Mouse (Mus musculus) central nervous system, embryonic 11.5 days (tissue): ENCODE results near the gene Eef1g. TPM values are rescaled to one million over a fixed set of nuclear protein-coding genes. Genes with fewer than 3 reads are reported as not detected.

Source experiments
- polyA plus RNA-seq: library from polyadenylated mRNA; depleted of rRNA; stranded (reverse); fragments of >200 nt; gene quantifications from 2 replicates; pipeline ENCODE4 v1.2.3, GENCODE M21; 2012; rRNA removed

The Eef1g gene
- 547 and 626 TPM in 2 replicates for polyA plus RNA-seq

DNA sequence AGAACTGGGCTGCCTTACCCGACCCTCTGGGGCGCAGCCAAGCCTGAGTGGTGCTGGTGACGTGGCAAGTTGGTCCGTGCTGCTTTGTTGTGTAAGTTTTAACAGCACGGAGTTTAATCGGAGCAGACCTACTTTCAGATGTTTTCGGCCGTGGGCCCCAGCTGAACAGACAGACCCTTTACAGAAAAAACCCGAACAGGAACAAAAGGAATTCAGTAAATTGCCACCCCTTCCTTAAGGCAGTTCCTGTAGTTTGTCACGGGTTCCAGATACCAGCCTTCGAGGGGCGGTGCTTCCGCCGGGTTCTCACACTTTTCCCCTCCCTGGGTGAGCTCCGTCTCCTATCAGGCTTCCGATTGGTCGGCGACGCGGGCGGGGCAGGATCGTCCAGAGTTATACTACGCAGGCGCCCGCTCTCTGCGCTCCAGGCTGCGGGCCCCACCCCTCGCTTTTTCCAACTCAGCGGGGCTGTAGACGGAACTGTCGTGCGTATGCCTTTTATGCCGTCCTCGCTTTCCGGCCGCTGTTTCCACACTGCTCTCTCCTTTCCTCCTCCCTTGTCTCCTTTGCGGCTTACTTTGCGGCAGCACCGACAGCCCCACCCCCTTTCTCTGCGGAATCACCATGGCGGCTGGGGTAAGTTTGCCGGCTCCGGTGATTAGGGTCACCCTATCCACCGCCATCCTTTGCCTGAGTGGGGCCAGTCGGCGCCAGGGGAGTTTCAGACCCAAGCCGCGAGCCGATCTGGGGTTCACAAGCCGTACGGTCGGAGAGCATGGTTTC, at the start of gene Eef1g:
TSS of gene Eef1g (plus strand) at position 452 of the 783 bp plus-strand sequence.

DNA sequence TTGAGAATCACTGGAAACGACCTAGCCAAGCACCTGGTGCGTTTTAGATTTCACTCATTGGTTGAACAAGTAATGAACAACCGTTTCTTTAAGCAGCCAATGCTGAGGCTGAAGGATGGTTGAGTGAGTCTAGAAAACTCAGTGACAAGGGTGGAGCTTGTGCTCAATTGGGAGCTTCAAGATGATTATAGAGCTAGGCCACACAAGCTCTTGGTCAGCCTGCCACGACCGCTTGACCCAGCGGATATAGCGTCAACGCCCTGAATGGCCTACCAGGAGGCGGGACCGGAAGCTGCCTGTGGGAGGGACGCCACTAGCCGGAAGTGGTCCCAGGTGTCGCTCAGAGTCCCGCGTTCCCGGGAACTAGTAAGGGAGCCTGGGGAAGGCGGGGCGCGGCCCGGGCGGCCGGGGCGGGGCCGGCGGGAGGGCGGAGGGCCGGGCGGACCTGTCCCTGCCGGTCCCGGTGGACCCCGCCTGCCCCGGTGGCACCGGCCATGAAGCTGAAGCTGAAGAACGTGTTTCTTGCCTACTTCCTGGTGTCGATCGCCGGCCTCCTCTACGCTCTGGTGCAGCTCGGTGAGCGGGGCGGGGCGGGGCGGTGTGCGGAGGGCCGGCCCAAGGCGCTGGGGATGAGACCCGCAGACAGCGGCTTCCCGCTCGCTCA, 46.6 kb upstream of the Eef1g start, which contains the start of gene B3gat3:
TSS of gene B3gat3 (plus strand) at position 302 of the 664 bp plus-strand sequence.

DNA sequence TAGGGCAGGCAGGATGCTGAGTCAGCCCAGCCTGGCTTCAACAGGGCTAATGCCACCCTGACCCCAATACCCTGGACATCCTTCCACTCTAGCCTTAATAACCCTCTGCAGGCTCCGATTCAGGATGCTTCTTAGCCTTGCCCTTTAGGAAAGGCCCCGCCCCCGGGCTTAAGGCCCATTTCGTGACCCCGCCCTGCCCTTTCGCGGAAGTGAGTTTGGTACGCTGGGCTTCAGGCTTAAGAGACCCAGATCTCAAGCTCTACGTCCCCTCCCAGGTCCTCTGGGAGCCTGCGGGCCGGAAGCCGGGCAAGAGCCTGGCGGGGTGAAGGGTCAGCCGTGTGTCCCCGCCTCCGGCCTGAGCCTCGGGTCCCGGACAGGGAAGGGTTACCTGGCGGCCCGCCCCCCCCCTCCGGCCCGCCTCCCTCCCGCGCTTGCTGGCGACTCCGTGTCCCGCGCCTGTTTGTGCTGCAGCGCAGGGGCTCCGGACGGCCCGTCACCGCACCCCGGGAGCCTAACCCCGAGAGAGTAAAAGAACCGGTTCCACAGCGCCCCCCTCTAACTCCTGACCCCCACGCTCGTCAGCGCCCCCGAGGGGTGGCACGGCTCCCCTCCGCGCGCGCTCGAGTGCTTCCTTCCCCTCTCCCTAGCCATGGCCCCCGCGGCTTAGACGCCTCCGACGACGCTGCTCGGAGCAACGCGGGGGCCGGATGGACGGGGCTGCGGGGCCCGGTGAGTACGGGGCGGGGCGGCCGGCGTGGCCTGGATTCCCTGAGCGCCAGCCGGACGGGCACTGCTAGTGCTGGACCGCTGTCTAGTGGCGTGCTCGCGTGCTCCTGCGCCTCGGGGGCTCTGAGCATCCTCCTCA, 37.4 kb upstream of the Eef1g start, which contains the start of the genes Rom1 and Eml3:
TSS of gene Rom1 (minus strand) at position 133 of the 865 bp plus-strand sequence.
TSS of gene Eml3 (plus strand) at position 329 of the 865 bp plus-strand sequence.

DNA sequence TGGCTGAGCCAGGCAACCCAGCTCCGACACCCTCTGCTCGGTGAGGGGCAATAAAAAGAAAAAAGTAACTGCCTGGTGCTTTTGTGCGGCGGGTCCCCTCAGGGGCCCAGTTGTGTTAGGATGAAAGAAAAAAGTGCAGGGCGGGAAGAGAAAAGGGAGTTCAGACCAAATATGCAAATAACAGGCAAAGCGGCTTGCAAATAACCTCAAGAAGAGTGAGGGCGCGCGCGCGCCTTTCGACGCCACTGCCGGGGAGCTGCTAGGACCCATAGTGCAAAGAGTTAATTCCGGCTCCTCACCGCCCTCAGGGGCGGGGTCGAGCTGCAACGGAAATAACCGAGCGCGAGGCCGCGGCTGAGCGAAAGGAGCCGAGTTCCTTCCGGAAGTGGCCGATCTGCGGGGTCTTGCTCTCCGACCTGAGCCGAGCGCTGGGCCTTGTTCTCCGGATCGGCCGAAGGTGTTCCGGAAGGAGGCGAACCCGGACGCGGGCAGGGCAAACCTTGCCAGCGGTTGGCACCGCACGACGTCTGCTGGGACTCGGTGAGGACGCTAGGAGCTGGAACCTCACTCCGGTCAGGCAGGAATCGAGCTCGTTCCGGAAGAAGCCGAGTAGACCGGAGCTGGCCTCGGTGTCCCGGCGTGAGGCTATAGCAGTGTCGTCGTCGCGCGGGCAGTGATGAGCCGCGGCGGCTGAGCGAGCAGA, 25.2 kb upstream of the Eef1g start, which contains the start of gene Mta2:
TSS of gene Mta2 (plus strand) at position 361 of the 703 bp plus-strand sequence.

DNA sequence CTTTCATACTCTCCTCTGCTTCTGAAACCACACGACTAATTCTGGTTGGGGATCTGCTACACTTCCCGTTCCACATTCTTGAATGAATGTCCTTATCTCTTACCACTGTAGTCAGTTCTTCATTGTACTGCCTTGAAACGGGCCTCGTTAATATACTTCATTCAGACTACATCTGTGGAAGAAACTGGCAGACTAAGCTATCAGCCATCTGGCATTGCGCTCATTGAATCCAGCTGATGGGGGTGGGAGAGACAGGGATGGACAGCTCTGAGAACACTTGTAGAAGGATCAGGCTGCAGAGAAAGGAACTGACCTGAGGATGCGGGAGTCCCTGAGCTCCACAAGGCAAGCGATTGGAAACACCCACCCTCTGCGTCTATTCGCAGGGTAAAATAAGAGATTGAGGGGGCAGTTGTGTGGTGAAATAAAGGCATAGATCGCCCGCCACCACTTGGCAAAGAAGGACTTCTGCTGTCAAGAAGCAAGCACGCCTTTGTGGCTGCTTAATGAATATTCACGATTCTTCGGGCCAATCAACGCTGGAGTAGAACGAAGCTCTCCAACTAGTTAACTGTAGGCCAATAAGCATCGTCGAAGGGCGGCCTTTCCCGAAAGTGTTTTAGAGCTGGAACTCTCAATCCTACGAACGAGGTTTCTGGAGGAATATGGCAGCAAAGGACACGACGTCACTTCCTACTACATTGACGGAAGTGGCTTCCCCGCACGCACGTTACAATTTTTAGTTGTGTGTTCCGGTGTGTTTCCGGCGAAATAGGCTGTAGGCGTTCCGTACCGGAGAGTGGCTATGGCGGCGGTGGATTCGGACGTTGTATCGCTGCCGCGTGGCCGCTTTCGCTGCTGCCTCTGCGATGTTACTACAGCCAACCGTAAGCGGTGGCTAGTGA, 13.5 kb upstream of the Eef1g start, which contains the start of gene Tut1:
TSS of gene Tut1 (plus strand) at position 713 of the 905 bp plus-strand sequence.

DNA sequence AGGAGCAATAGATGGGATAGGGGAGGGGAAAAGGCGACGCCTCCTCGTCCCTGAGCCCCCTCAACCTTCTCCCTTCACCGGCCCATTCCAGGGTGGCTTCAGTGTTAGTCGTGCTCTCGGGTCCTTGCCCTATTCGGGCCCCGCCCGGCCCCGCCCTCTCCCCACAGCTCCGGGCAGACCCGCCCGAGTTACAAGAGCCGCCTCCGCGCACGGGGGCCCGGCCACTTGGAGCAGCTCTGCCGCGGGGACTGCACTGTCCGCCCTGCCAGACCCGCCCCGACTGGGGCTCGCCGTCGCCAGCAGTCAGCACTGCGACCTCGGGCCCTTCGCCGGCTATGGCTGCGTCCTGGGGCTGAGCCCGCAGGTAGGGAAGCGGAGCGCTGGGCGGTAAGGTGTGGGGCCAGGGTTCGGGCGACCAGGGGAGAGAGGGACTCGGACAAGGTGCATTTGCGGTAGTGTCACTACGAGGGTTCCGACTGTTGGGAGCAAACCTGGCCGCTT, 22.3 kb downstream of the Eef1g start, which contains the start of gene Ahnak:
TSS of gene Ahnak (plus strand) at position 219 of the 501 bp plus-strand sequence.

Other genes with a start within 250 kb of the Eef1g start
- 95.3 and 154 TPM in 2 replicates for gene Slc3a2, start 243.7 kb upstream of the Eef1g start, polyA plus RNA-seq
- 61.7 and 67.5 TPM in 2 replicates for gene Wdr74, start 231.2 kb upstream of the Eef1g start, polyA plus RNA-seq
- gene 1700092M07Rik, start 226.3 kb upstream of the Eef1g start, polyA plus RNA-seq, result 3.5 and 4.2 TPM in 2 replicates
- 68.9 and 120 TPM in 2 replicates for gene Stx5a, start 225.6 kb upstream of the Eef1g start, polyA plus RNA-seq
- gene Nxf1, start 210.0 kb upstream of the Eef1g start, polyA plus RNA-seq, result 229 and 239 TPM in 2 replicates
- 154 and 167 TPM in 2 replicates for gene Tmem223, start 196.0 kb upstream of the Eef1g start, polyA plus RNA-seq
- gene Tmem179b, start 192.6 kb upstream of the Eef1g start, polyA plus RNA-seq, result 20.2 and 35.2 TPM in 2 replicates
- gene Taf6l, start 180.6 kb upstream of the Eef1g start, polyA plus RNA-seq, result 26.9 and 28.7 TPM in 2 replicates
- gene Polr2g, start 168.5 kb upstream of the Eef1g start, polyA plus RNA-seq, result 133 and 156 TPM in 2 replicates
- 2.9 and 4.6 TPM in 2 replicates for gene Zbtb3, start 164.5 kb upstream of the Eef1g start, polyA plus RNA-seq
- gene Ttc9c, start 147.7 kb upstream of the Eef1g start, polyA plus RNA-seq, result 54.1 and 73.8 TPM in 2 replicates
- 83.3 and 183 TPM in 2 replicates for gene Hnrnpul2, start 147.0 kb upstream of the Eef1g start, polyA plus RNA-seq
- gene AC129217.1, start 137.3 kb upstream of the Eef1g start, polyA plus RNA-seq, result 2.4 TPM in 1 of 2 replicates, not detected in the other
- gene Bscl2, start 129.6 kb upstream of the Eef1g start, polyA plus RNA-seq, result 49.4 and 62.6 TPM in 2 replicates
- gene Gng3, start 127.8 kb upstream of the Eef1g start, polyA plus RNA-seq, result 52.5 and 74.8 TPM in 2 replicates
- gene Lrrn4cl, start 116.3 kb upstream of the Eef1g start, polyA plus RNA-seq, result 0.79 and 0.83 TPM in 2 replicates
- 165 and 393 TPM in 2 replicates for gene Ubxn1, start 95.5 kb upstream of the Eef1g start, polyA plus RNA-seq
- 54.0 and 71.8 TPM in 2 replicates for gene Uqcc3, start 86.1 kb upstream of the Eef1g start, polyA plus RNA-seq
- gene Lbhd1, start 83.3 kb upstream of the Eef1g start, polyA plus RNA-seq, result 7.5 and 10.5 TPM in 2 replicates
- gene Gm49403, start 83.1 kb upstream of the Eef1g start, polyA plus RNA-seq, result not detected in 2 replicates
- gene 1810009A15Rik, start 78.2 kb upstream of the Eef1g start, polyA plus RNA-seq, result 123 and 143 TPM in 2 replicates
- 11.4 TPM in 1 of 2 replicates, not detected in the other for gene Gm49416, start 78.1 kb upstream of the Eef1g start, polyA plus RNA-seq
- gene Ints5, start 74.0 kb upstream of the Eef1g start, polyA plus RNA-seq, result 25.3 and 31.6 TPM in 2 replicates
- gene Ganab, start 69.0 kb upstream of the Eef1g start, polyA plus RNA-seq, result 126 and 172 TPM in 2 replicates
- 84.3 and 108 TPM in 2 replicates for gene B3gat3, start 46.7 kb upstream of the Eef1g start, polyA plus RNA-seq
- 2.5 and 3.1 TPM in 2 replicates for gene Rom1, start 37.7 kb upstream of the Eef1g start, polyA plus RNA-seq
- gene Eml3, start 37.5 kb upstream of the Eef1g start, polyA plus RNA-seq, result 25.8 and 32.3 TPM in 2 replicates
- gene Mta2, start 25.2 kb upstream of the Eef1g start, polyA plus RNA-seq, result 75.1 and 76.6 TPM in 2 replicates
- gene Tut1, start 13.2 kb upstream of the Eef1g start, polyA plus RNA-seq, result 28.1 and 28.7 TPM in 2 replicates
- 10.3 and 10.8 TPM in 2 replicates for gene Ahnak, start 22.2 kb downstream of the Eef1g start, polyA plus RNA-seq
- not detected in 2 replicates for gene Scgb1a1, start 120.9 kb downstream of the Eef1g start, polyA plus RNA-seq
- gene Asrgl1, start 168.6 kb downstream of the Eef1g start, polyA plus RNA-seq, result 10.6 and 25.6 TPM in 2 replicates